Mouse (Mus musculus) CH12.LX (cell line): ENCODE data around the gene Prkag3. TPM values are rescaled to one million over a fixed set of nuclear protein-coding genes. Genes with fewer than 3 reads are reported as not detected.
A peak's percentile ranks its signal among the peaks of the same experiment; 100 is the strongest.

Experiments used
- DNase-seq: peaks from one replicate; pipeline ENCODE4 v3.0.0-alpha.2; 2013; ENCODE audit errors: extremely low read depth
- H3K27ac ChIP-seq: 2 replicates; pipeline ENCODE4 v1.5.1; 2012; ENCODE audit warnings: low read depth, mild to moderate bottlenecking, control low read depth, moderate library complexity; ENCODE audit not compliant: insufficient read depth
- H3K27me3 ChIP-seq: replicated peaks from 2 replicates; pipeline ENCODE3; 2012; ENCODE audit warnings: inconsistent platforms
- H3K36me3 ChIP-seq, 2 experiments: replicated peaks in 1 of 2; 2 replicates each; pipeline versions ENCODE3 to v1.6.1; 2012; ENCODE audit warnings: inconsistent platforms in 1 of 2, low read length in 1 of 2, mild to moderate bottlenecking in 1 of 2, mixed read lengths in 1 of 2, moderate library complexity in 1 of 2; ENCODE audit not compliant: control insufficient read depth in 1 of 2, insufficient read depth in 1 of 2
- H3K4me1 ChIP-seq, 2 experiments: 2 replicates each; pipeline ENCODE4 v1.6.1; 2012; ENCODE audit warnings: inconsistent platforms in 1 of 2, moderate library complexity in 1 of 2; ENCODE audit not compliant: insufficient read depth in 2 of 2, control insufficient read depth in 1 of 2
- H3K4me2 ChIP-seq: 2 replicates; pipeline ENCODE4 v1.6.1; 2012; ENCODE audit warnings: low read depth, mild to moderate bottlenecking, control low read depth; ENCODE audit not compliant: poor library complexity, insufficient read depth, severe bottlenecking
- H3K4me3 ChIP-seq, 3 experiments: fragments of 150-350 bp in 1 of 3; sonication (generic) in 1 of 3; replicated peaks in 1 of 3; 2 replicates each; pipeline versions ENCODE3 to v1.5.1; 2011 to 2012; ENCODE audit warnings: low read depth in 2 of 3, low read length in 2 of 3, mild to moderate bottlenecking in 2 of 3, moderate library complexity in 2 of 3, control low read depth in 1 of 3, improper control_type of control experiment in 1 of 3, inconsistent platforms in 1 of 3, mixed read lengths in 1 of 3; ENCODE audit not compliant: poor library complexity in 1 of 3
- H3K79me2 ChIP-seq: replicated peaks from 2 replicates; pipeline ENCODE4 v1.6.1; 2012; ENCODE audit warnings: mild to moderate bottlenecking, moderate library complexity; ENCODE audit not compliant: control insufficient read depth, poor library complexity, insufficient read depth, severe bottlenecking; ENCODE audit errors: extremely low read depth
- H3K9ac ChIP-seq: 2 replicates; pipeline ENCODE4 v1.6.1; 2012; ENCODE audit warnings: low read depth, mild to moderate bottlenecking, control low read depth, moderate library complexity; ENCODE audit not compliant: insufficient read depth
- H3K9me3 ChIP-seq: replicated peaks from 2 replicates; pipeline ENCODE3; 2012; ENCODE audit warnings: low read length, inconsistent platforms, mixed read lengths
- BHLHE40 ChIP-seq: IDR thresholded peaks from 2 replicates; pipeline ENCODE4 v1.6.1; 2011; ENCODE audit warnings: mild to moderate bottlenecking, low read depth, low read length, improper control_type of control experiment
- CHD2 ChIP-seq: IDR thresholded peaks from 2 replicates; pipeline ENCODE4 v1.6.1; 2011; ENCODE audit warnings: low read length, improper control_type of control experiment
- CTCF ChIP-seq, 2 experiments: IDR thresholded peaks in 1 of 2; conservative IDR thresholded peaks in 1 of 2; 2 replicates each; pipeline ENCODE4 v1.5.1; 2011 to 2012; ENCODE audit warnings: low read depth in 2 of 2, low read length in 2 of 2, improper control_type of control experiment in 1 of 2, inconsistent platforms in 1 of 2, mild to moderate bottlenecking in 1 of 2, moderate library complexity in 1 of 2
- E2F4 ChIP-seq: IDR thresholded peaks from 2 replicates; pipeline ENCODE4 v1.6.1; 2011; ENCODE audit warnings: low read depth, low read length, improper control_type of control experiment; ENCODE audit not compliant: insufficient replicate concordance
- ELF1 ChIP-seq: IDR thresholded peaks from 2 replicates; pipeline ENCODE4 v1.6.1; 2014; ENCODE audit warnings: low read depth, mild to moderate bottlenecking, inconsistent platforms, low read length, improper control_type of control experiment
- ETS1 ChIP-seq: conservative IDR thresholded peaks from 2 replicates; pipeline ENCODE4 v1.6.1; 2012; ENCODE audit warnings: low read depth, mild to moderate bottlenecking, inconsistent platforms, low read length, improper control_type of control experiment, moderate library complexity
- IRF4 ChIP-seq: IDR thresholded peaks from 2 replicates; pipeline ENCODE4 v1.6.1; 2014; ENCODE audit warnings: low read depth, mild to moderate bottlenecking, inconsistent platforms, low read length, improper control_type of control experiment
- JUN ChIP-seq: IDR thresholded peaks from 2 replicates; pipeline ENCODE4 v1.6.1; 2011; ENCODE audit warnings: low read depth, mild to moderate bottlenecking, low read length, improper control_type of control experiment, moderate library complexity; ENCODE audit not compliant: insufficient read depth
- MAX ChIP-seq: IDR thresholded peaks from 2 replicates; pipeline ENCODE4 v1.6.1; 2011; ENCODE audit warnings: low read length, improper control_type of control experiment
- MXI1 ChIP-seq: IDR thresholded peaks from 2 replicates; pipeline ENCODE4 v1.6.1; 2011; ENCODE audit warnings: mild to moderate bottlenecking, low read depth, low read length, improper control_type of control experiment
- MYC ChIP-seq: IDR thresholded peaks from 2 replicates; pipeline ENCODE4 v1.6.1; 2011; ENCODE audit warnings: low read depth, mild to moderate bottlenecking, improper control_type of control experiment, low read length
- NELFE ChIP-seq: IDR thresholded peaks from 2 replicates; pipeline ENCODE4 v1.6.1; 2011; ENCODE audit warnings: low read depth, low read length, improper control_type of control experiment
- POLR2A ChIP-seq: IDR thresholded peaks from 2 replicates; pipeline ENCODE4 v1.6.1; 2011; ENCODE audit warnings: low read depth, mild to moderate bottlenecking, improper control_type of control experiment, low read length
- RAD21 ChIP-seq: IDR thresholded peaks from 2 replicates; pipeline ENCODE4 v1.6.1; 2011; ENCODE audit warnings: low read depth, mild to moderate bottlenecking, low read length, improper control_type of control experiment, moderate library complexity
- RCOR1 ChIP-seq: conservative IDR thresholded peaks from 2 replicates; pipeline ENCODE4 v1.6.1; 2012; ENCODE audit warnings: low read depth, mild to moderate bottlenecking, inconsistent platforms, low read length, improper control_type of control experiment
- SMC3 ChIP-seq: IDR thresholded peaks from 2 replicates; pipeline ENCODE4 v1.6.1; 2011; ENCODE audit warnings: low read depth, low read length, improper control_type of control experiment
- ZNF384 ChIP-seq: IDR thresholded peaks from 2 replicates; pipeline ENCODE4 v1.6.1; 2012; ENCODE audit warnings: low read depth, low read length, improper control_type of control experiment, inconsistent platforms
- dilution Hi-C: fragments of 300-500 bp; cut with MboI; formaldehyde crosslinking; loops from 2 replicates; pipeline ENCODE4 v1.14.3; 2020; ENCODE audit warnings: low sequenced_read_pairs; ENCODE audit not compliant: extremely low pct_unique_long_range_greater_than_20kb, extremely low pct_ligation_motif_present
- in situ Hi-C: fragments of 300-500 bp; cut with MboI; formaldehyde crosslinking; loops from 3 replicates; pipeline ENCODE4 v1.14.3; 2019; ENCODE audit warnings: low sequenced_read_pairs, low pct_ligation_motif_present, low pct_unique_long_range_greater_than_20kb, mixed read lengths
- polyA plus RNA-seq: library from polyadenylated mRNA; unstranded; fragments of >175 nt; gene quantifications from 2 replicates; pipeline ENCODE4 v1.2.1, GENCODE M21; 2012; ENCODE audit warnings: low read depth; ENCODE audit not compliant: insufficient read length
- total RNA-seq, 2 experiments: library from RNA; depleted of rRNA; stranded (reverse); fragments of 300-350 nt in 1 of 2; fragments of >200 nt in 1 of 2; gene quantifications; 2 replicates each; pipeline ENCODE4 v1.2.3; 2012 to 2014

Prkag3 gene
- total and polyA plus RNA-seq, 3 experiments: 0.09 to 0.13 TPM; not detected in 1

- dilution Hi-C loops: no loop called here
- in situ Hi-C loops: no loop called here
Observed at GRCm38 (mm10) chr1:74712461-74713098, 36.4 kb downstream of the Prkag3 start.

DNA sequence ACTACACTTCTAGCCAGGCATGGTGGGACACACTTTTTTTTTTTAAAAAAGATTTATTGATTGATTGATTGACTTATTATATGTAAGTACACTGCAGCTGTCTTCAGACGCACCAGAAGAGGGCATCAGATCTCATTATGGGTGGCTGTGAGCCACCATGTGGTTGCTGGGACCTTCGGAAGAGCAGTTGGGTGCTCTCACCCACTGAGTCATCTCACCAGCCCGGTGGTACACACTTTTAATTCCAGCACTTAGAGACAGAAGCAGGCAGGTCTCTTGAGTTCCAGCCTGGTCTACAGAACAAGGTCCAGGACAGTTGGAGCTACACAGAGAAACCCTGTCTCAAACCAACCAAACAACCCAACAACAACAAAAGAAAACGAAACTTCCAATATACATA lies 37.0 kb downstream of the Prkag3 start:
- dilution Hi-C loops: no loop called here
- Histone ChIP-seq H3K4me3 (no peak overlapping the region), H3K79me2 (no peaks in the 10 kb centered on the region), H3K4me2 (peak overlapping the region; percentile 92), H3K36me3 (no peaks in the 10 kb centered on the region), H3K9me3 (no peaks in the 10 kb centered on the region), H3K4me1 (peaks cover 0 to 21% of the 10 kb centered on the region in 2 experiments; a peak in 3 of 4 replicates), H3K9ac (no peak overlapping the region), H3K27ac (no peak overlapping the region), H3K27me3 (no peaks in the 10 kb centered on the region)
- TF ChIP-seq MAX (peak; percentile 29; the same call in 1 of the 2 replicates), RAD21 (peak; percentile 27), MXI1 (0 out of 2 replicates have a peak, but pooled peaks have one; percentile 12), SMC3 (peak; percentile 60), MYC (peak; percentile 91), CTCF (conservative IDR thresholded peaks at IDR 0.05 in 1 of 2, IDR thresholded peaks at IDR 0.05 in 1 of 2; ENCODE audit: low read depth in 2 of 2, low read length in 2 of 2) (peak in 1 of 2 experiments; percentile 68; a peak in 2 of 4 replicates), E2F4 (no peak), JUN (no peak), NELFE (0 out of 2 replicates have a peak, but pooled peaks have one; percentile 12), ELF1 (no peak), ETS1 (no peak), POLR2A (0 out of 2 replicates have a peak, but pooled peaks have one; percentile 38), RCOR1 (no peak), IRF4 (peak; percentile 26; the same call in 1 of the 2 replicates)
- DNase-seq: peak; percentile 39
- in situ Hi-C loops: no loop called here

More at GRCm38 (mm10) chr1:74712461-74713098, 36.4 kb downstream of the Prkag3 start:
- Histone ChIP-seq H3K36me3 (no peaks in the 10 kb centered on the region), H3K9ac (no peak overlapping the region), H3K9me3 (no peaks in the 10 kb centered on the region), H3K4me2 (peak overlapping the region; percentile 92), H3K4me3 (no peak overlapping the region), H3K27ac (no peak overlapping the region), H3K79me2 (no peaks in the 10 kb centered on the region), H3K27me3 (no peaks in the 10 kb centered on the region), H3K4me1 (peaks cover 0 to 21% of the 10 kb centered on the region in 2 experiments; a peak in 3 of 4 replicates)
- DNase-seq: no peak
- no peak for TF ChIP-seq CHD2
- TF ChIP-seq ETS1: no peak
- no peak for TF ChIP-seq BHLHE40
- TF ChIP-seq ZNF384: peak; percentile 35; the same call in 1 of the 2 replicates
- no peak for TF ChIP-seq NELFE
- TF ChIP-seq MXI1: no peak
